Mouse (Mus musculus) right cerebral cortex, postnatal 14 days (tissue): Measurements from ENCODE around the gene Rhcg.

Source experiments
- DNase-seq: peaks from one replicate; pipeline ENCODE4 v3.0.0; 2022

Gene Rhcg

DNA sequence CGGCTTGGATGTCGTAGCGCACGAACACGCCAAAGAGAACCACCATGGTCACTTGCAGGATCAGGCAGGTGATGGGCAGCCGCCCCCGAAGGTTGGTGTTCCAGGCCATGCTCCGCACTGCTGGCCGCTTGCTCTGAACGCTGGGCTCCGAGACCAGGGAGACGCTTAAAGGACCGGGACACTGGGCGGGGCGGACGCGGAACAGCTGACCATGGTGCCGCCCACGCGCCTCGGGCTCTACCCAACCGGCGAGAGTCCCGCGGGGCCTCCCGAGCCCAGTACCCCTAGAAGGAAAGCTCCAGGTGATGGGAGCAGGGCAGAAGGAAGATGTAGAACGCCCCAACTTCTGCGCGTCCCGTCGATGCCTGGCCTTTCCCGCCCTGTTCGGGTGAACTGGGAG, at the start of gene Rhcg:
Gene Rhcg (minus strand): TSS at position 240 of the 400 bp plus-strand sequence.
- DNase-seq, result peak; percentile 43

DNA sequence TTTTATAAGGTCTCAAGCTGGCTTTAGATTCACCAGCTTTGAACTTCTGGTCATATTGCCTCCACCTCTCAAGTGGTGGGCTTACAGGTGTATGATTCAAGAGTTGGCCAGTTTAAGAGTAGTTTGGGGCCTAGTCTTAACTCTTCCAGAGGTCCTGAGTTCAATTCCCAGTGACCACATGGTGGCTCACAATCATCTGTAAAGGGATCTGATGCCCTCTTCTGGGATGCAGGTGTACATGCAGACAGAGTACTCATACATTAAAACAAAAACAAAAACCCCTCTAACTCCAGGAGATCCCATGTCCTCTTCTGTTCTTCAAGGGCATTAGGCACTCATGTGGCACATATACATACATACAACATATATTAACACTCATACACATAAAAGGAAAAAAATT, 49.2 kb upstream of the Rhcg start:
- DNase-seq, result no peak

DNA sequence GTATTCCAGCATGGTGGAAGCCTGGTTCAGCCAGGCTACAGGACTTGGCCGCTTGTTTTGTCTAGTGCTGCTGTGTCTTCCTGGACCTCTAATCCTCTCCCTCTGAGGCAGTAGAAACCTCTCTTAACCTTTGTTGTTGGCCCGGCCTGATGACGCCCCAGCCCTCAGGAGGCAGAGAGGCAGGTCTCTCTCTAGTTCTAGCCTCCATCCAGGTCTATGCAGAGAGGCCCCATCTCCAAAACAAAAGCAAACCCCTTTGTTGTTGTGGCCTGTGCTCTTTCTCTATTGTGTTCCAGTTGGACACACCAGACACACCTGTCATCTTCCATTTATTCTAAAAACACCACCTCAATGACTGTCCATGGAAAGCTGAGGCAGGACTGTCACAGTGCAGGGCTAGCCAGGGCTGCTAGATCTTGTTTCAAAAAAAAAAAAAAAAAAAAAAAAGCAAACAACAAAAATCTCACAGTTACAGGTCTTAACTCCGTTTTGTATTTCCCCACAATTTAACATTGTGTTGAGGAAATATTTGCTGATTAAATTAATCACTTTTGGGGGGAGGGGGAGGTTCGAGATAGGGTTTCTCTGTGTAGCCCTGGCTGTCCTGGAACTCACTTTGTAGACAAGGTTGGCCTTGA, 43.9 kb upstream of the Rhcg start:
- DNase-seq, result no peak

DNA sequence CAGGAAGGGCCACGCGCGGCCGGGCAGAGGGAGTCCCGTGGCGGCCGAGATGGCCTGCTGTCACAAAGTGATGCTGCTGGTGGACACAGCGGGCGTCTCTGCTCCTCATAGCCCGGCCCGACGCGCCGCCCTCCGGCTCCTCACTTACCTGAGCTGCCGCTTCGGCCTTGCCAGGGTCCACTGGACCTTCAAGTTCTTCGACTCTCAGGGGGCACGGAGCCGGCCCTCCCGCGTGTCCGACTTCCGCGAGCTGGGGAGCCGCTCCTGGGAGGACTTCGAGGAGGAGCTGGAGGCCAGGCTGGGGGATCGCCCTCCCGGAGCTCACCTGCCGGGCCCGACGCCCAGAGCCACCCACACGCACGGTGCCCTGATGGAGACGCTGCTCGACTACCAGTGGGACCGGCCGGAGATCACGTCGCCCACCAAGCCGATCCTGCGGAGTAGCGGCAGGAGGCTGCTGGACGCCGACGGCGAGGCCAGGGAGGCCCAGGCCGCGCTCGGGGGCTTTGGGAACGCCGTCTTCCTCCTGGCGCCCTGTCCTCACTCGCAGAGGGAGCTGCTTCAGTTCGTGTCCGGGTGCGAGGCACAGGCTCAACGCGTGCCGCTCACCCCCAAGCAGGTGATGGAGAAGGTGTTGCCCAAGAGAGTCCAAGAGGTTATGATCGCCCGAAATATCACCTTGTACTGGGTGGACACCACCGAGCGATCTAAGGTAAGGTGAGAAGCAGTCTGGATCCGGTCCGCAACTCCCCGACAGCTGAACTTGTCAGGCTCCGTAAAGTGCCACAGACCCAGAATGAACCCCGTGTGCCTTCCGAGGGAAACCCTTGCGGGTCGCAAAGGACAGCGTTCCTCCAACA, 43.1 kb upstream of the Rhcg start:
- no peak for DNase-seq

DNA sequence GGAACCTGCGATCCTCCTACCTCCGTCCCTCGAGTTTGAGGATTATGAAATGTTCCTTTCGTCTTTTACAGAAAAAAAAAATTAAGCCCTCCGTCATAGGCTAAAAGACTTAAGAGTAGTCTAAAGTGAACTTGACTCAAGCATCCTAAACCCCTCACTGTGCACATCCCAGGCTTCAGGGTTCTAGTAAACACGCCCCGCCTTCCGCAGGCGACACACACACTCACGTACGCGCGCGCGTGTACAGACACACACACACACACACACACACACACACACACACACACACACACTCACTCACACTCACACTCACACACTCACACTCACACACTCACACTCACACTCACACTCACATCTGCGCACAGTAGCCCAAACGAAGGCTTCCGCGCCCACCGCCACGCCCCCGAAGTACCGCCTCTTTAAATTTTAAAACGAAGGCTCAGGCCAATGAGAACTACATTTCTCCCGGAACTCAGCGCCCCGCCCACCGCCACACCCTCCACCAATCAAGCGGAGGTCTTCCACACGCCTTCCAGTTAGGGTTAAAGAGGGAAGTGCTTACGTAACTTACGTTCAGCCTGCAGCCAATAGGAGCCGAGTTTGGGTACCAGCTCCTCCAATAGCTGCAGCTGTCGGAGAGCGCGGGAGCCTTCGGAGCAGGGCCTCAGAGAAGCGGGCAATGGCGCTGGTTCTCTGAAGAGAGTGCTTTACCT, 42.3 kb upstream of the Rhcg start, which contains the start of gene Ticrr:
Gene Ticrr (plus strand): TSS at position 619 of the 713 bp plus-strand sequence.
- DNase-seq, result peak; percentile 96

DNA sequence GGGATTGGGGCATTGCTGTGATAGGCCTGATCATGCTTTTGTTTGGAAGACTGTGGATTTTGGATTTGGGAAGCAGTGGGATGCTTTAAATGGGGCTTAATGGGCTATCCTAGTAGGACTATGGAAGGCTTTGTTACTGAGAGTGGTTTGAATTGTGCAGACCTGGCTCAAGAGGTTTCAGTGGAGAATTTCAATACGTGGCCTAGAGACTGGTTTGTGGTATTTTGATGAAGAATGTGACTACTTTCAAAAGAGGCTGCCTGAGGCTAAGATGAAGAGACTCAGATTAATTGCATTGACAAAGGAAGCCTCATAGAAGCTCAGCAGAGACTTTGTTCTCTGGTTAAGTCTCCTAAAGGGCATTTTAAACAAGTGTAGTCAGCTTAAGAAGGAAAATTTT, 37.1 kb upstream of the Rhcg start:
- DNase-seq, result no peak

DNA sequence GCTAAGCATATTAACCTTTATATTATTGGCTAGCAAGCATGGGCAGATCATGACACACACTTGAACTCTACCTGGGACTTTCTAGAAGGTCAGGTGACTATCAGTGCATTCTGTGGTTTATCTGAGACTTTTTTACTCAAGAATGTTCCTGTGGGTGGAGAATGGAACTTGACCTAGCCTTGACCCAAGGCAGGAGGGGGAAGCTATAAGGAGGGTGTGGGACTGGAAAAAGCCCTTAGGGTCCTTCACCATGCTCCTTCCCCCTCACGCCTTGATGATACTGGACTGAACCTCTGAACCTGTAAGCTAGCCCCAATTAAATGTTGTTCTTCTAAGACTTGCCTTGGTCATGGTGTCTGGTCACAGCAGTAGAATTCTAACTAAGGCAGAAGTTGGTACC, 36.7 kb upstream of the Rhcg start:
- no peak for DNase-seq

DNA sequence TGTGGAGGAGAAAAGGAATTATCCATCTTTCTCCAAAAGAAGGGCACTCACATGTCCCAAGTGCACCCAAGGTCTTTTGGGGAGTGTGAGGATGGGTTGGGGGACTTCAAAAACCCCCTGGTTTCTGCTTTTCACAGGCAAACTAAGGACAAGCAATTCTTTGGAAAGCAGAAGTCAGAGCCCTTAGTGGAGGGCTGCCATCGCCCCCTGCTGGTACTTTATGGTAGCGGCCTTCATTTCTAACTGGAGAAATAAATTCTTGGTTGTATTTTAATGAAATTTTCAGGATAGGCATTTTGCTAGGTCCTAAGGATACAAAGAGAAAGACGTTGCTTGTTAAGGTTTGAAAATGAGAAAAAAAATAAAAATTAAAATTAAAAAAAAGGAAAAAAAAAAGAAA, 31.5 kb upstream of the Rhcg start:
- peak; percentile 79 for DNase-seq

DNA sequence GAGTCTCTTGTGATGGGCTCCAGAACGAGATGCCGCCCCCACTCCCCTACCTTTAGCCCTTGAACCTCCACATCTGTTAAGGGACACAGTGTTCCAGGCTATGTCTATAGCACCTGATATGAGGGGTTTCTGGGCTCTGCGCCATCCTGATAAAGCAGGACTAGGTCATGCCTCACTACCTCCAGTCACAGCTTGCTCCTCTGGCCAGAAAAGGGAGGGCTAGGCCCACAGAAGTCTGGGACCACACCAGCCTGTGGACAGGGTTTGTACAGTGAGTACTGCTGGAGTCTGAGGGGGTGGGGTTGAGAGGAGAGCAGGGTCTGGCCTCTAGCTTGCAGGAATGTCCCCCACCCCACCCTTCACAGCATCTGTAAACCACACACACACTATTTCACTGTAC, 29.8 kb upstream of the Rhcg start:
- DNase-seq, result no peak

DNA sequence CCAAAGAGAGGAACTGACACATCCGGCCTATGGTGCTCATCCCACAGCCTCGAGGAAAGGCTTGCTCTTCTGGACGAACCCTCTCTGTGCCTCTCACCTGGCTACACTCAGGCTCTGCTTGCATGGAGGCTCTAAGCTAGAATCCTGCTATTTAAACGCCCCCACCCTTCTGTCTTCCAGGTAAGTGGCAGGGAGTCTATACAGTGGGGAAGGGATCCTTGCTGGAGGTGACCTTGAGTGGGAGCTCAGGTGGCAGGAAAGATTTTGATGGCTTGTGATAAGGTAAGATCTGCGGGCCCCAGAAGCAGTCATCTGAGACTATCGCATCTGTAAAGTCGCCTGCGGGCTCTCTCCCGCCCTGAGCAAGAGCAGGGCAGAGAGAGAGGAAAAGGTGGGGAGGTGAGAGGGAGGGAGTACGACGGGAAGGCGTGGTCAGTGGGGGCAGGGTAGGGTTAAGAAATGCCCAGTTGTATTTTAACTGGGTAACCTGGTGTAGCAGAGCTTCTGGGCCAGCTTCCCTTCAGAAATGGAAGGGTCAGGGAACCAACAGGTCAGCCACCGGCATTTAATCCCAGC, 14.4 kb upstream of the Rhcg start:
- DNase-seq, result no peak

DNA sequence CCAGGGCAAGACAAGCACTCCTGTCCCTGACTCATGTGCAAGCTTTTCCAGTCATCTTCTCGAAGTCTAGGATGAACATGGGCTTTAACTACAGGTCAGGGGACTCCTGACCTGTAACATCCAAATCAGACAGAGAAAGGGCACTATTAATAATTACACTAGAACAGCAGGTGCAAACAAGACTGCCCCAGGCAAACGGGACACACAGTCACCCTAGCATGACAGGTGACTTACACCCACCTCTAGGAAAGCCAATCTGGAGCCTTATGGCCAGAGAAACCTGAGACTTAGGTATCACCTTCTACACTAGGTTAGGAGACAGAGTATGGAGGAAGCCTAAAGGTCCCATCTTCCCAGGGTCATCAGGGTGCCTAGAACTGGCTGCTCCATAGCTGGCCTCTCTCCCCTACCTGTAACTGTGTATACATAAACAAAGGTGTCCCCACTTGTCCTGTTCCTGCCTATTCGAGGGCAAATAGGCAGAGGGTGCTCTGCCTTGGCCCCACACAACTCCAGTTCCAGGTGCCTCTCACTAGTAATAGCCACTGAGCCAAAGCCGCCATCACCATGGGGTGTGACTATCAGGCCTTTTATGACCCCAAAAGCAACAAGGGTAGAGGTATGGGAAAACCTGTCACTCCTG, 10.9 kb upstream of the Rhcg start:
- DNase-seq, result no peak

DNA sequence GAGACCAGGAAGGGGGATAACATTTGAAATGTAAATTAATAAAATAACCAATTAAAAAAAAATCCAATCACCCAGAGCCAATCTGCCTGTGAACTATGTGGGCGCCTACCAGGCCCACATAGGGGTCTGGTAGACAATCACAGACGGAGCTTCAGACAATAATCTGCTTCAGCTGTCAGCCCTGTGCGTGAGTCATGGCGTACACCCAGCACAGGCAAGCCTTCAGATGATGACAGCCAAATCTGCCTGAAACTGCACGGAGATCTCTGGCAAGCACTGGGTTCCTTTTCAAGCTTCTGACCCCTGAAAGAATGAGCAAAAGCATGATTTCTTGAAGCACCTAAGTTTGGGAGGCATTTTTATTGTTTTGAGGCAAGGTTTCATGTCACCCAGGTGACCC, 8.7 kb upstream of the Rhcg start:
- no peak for DNase-seq

DNA sequence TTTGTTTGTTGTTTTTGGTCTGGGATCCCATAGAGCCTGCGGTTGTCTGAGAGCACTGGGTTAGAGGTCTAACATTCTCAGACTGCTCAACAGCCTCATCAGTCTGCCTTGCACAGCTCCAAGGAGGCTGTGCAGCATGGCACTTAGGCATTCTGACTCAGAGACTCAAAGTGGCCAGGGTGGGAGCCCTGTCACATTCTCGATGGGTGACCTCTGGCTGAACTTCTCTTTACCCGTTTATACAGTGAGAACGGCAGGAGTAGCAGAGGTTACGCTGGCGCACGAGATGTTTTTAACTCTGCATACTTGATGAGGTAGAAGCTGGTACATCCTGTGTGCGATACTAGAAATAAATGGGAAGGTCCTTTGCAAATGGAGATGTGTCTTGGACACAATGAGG, 5.6 kb upstream of the Rhcg start:
- no peak for DNase-seq

DNA sequence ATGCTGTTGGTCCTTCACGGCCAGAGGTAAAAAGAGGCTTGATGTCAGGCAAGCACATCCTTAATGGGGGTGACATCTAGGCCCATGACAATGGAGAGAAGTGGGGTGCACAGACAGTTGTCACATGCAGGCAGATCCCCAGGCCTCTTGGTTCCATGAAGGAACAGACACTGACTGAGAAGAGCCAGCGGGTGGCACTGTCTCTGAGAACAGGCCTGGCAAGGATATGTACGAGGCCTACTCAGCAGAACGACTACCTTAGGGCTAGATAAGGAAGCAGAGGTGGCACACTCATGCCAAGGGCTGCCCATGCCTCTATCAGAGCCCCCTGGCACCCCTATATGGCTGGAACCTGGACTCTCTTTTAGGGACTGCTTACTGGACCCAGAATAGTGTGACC, 2.0 kb upstream of the Rhcg start:
- DNase-seq, result no peak

DNA sequence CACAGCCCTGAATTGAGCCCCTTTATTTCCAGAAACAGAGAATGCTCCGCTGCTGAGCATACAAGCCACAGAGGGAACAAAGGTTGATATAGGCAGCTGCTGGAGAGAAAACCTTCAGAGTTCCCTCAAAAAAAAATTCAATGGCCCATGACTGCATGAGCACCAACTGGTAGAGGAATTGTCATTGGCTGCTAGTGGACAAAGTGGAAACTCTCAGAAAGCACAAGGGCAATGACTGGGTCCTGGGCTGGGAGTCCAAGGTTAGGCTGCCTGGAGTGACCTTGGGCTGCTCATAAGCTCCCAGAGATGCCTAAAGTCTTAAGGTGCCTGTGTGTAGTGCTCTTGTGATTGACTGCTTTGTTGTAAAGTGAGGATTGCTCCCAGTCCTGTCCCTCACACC, 1.5 kb downstream of the Rhcg start:
- DNase-seq, result no peak

DNA sequence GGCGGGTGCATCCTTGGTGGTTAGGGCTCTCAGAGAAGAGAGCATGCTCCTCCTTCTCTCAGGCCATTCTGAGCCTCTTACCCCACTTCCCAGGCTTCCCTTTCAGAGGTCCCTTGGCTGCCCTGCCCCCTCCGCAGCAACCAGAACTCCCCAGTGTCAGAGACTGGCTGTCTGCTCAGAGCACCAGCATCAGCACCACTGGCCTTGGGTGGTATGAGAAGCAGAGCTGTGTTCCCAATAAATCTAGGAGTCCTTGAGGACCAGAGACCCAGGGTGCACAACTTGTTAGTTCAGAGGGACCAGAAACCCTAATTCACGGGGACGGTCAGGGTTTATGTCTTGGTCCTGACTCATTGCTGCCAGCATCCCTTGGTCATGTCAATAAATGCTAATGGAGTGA, 2.4 kb downstream of the Rhcg start:
- DNase-seq, result no peak

DNA sequence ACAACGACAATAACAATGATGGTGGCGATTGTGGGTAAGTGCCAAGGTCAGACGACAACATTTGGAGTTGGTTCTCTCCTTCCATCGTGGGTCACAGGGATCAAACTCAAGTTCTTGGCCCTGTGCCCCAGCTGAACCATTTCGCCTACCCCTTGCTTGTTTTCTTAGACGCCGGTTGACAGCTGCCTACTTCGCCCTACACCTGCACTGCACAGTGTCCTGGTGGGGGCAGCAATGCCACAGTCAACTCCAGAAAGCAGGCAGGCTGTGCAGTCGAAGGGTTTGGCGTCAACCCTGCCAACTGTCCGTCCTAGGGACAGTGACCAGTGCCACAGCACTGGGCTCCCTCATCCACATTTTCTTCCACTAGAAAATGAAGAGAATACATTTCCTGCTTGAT, 4.1 kb downstream of the Rhcg start:
- DNase-seq, result no peak

DNA sequence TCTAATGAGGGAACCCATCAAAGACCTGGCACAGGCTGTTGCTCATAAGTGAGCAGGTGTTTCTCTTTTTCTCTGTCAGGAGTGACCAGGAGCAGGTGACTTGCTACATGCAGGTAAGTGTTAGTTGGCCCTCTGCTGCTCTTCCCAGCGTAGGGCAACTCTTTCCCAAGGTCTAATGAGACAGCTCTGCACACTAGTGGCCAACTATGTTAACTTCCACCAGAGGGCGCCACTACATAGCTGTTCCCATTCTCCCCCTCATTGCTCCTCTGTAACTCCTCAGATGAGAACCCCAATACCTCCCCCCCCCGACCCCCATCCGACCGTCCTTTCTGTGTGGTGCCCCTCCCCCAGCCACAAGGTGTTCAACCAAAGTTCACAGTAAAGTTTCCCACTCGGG, 4.7 kb downstream of the Rhcg start:
- peak; percentile 72 for DNase-seq

DNA sequence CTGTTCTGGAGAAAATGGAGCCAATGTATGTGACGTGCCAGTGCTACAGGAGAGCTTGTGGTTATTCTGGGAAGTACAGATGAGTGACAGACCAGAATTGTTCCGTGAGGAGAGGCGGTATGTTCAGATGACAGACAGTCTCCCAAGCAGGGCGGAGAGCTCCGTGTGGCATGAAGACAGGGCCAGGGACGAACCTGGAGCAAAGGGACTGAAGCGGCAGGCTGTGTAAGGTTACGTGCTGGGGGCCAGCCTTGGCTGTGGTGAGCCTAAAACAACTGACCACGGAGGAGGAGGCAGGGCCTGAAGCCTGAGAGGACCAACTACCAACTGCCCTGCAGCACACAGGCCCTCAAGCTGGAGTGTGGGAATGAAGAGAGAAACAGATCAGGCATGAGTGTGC, 5.6 kb downstream of the Rhcg start:
- DNase-seq, result no peak

DNA sequence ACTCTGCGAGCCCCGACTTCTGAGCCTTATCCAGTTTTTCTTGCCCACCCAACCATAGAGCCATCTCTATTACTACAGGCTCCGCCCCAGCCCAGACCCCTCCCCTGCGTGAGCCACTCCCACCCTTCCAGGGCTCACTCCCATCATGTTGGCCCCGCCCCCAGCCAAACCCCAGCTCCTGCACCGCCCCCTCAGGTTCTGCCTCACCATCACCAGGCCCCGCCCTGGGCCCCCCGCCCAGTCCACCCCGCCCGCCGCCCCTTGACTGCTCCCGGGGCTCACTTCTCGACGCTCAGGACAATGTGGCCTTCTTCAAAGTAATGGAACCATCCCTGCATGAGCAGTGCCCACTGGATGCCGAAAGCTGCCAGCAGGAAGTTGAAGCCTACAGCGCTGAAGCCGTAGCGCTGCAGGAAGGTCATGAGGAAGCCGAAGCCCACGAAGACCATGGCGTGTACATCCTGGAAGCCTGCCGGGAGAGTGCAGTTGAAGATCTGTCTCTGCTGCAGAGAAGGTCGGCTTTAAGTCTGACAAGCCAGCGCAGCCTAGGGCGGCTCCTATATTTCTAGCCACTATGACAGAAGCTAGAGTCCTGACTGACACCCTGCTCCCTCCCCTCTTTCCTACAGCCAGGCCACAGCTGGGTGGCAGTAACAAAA, 10.1 kb downstream of the Rhcg start:
- DNase-seq, result no peak

DNA sequence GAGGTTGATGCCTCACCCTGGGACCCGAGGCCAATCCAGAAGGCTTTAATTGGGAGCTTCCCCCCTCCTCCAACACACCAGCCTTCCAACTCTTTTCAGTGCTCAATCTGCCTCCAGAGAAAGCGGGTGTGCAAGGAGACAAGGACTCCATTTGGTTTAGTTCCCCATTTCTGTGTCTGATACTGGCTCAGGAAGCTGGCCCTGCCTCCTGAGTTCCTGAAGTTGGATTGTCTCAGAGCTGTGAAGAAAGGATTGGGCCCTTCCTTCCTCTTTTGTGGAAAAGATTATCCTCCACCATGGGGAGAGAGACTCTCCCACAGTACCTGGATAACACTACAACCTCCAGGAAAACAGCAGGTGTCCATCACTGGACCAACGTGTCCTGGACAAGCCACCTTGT, 10.7 kb downstream of the Rhcg start:
- DNase-seq, result no peak

DNA sequence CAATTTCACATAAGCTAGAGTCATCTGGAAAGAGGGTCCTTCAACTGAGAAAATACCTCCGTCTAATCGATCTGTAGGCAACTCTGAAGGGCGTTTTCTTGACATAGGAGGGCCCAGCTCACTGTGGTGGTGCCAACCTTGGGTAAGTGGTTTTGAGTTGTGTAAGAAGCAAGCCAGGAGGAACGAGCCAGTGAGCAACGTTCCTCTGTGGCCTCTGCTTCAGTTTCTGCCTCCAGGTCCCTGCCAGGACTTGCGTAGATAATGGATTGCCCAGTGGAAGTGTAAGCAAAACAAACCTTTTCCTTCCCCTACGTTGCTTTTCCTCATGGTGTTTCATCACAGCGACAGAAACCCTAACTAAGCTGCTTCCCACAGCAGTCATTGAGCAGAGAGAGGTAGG, 15.5 kb downstream of the Rhcg start:
- DNase-seq, result no peak

DNA sequence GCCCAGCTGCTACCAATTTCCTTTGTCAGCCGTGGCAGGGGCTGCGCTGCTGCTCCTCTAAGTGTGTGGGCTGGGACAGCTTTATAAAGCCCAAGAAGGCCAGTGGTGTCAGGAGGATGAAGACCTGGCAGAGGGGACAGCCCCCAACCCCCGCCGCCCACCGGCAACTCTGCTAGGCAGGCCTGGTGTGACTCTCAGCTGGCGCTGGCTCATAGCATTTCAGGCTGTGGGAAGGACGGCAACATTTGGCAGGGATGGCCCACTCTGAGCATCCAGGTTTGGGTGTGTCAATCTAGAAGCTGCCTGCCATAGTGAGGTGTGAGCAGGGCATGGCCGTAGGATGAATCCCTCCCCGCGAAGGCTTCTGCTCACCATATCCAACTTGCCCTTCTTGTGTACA, 17.3 kb downstream of the Rhcg start:
- DNase-seq, result no peak
